Mouse (Mus musculus) forebrain, embryonic 14.5 days (tissue): ENCODE measurements around the gene Trim21. TPM values are rescaled to one million over a fixed set of nuclear protein-coding genes. Genes with fewer than 3 reads are reported as not detected.
A peak's percentile ranks its signal among the peaks of the same experiment; 100 is the strongest.

Experiments
- ATAC-seq: fragments of 200-750 bp; cut with Nextera tagmentation; 2 replicates; pipeline ENCODE4 v1.8.0; 2017; ENCODE audit warnings: mild to moderate bottlenecking, moderate library complexity
- DNase-seq: peaks from one replicate; pipeline ENCODE4 v3.0.0-alpha.2; 2015; ENCODE audit warnings: low spot score
- H3K27ac ChIP-seq: fragments of 300-500 bp; sonication (generic); 2 replicates; pipeline ENCODE4 v1.5.1; 2014; ENCODE audit warnings: low read depth, mild to moderate bottlenecking, control low read depth, low read length, moderate library complexity
- H3K27me3 ChIP-seq: fragments of 300-500 bp; sonication (generic); replicated peaks from 2 replicates; pipeline ENCODE4 v1.6.1; 2014; ENCODE audit warnings: low read length, control low read depth, mixed read lengths; ENCODE audit not compliant: control insufficient read depth, insufficient read depth
- H3K36me3 ChIP-seq: fragments of 300-500 bp; sonication (generic); 2 replicates; pipeline ENCODE4 v1.6.1; 2014; ENCODE audit warnings: low read length, control low read depth; ENCODE audit not compliant: control insufficient read depth, insufficient read depth
- H3K4me1 ChIP-seq: fragments of 300-500 bp; sonication (generic); 2 replicates; pipeline ENCODE4 v1.6.1; 2014; ENCODE audit warnings: antibody characterized with exemption, low read length, control low read depth; ENCODE audit not compliant: control insufficient read depth, insufficient read depth
- H3K4me2 ChIP-seq: fragments of 300-500 bp; sonication (generic); 2 replicates; pipeline ENCODE4 v1.6.1; 2014; ENCODE audit warnings: mild to moderate bottlenecking, control low read depth, low read length
- H3K4me3 ChIP-seq: fragments of 300-500 bp; sonication (generic); 2 replicates; pipeline ENCODE4 v1.5.1; 2014; ENCODE audit warnings: low read depth, low read length, control low read depth
- H3K9ac ChIP-seq: fragments of 300-500 bp; sonication (generic); 2 replicates; pipeline ENCODE4 v1.6.1; 2014; ENCODE audit warnings: mild to moderate bottlenecking, low read length, control low read depth, moderate library complexity
- H3K9me3 ChIP-seq: fragments of 300-500 bp; sonication (generic); replicated peaks from 2 replicates; pipeline ENCODE4 v1.6.1; 2016; ENCODE audit warnings: low read length, control low read depth, mixed read lengths; ENCODE audit not compliant: control insufficient read depth
- WGBS: fragments of 180-500 bp; shearing (Covaris S2); extraction: QIAGEN DNeasy Blood & Tissue Kit; methylation state at CpG from one replicate; pipeline ENCODE4 v1.1.7; 2014; 5-methylcytosine and 5-hydroxymethylcytosine counted together
- polyA plus RNA-seq: library from polyadenylated mRNA; unstranded; fragments of >200 nt; fragmentation: Nextera tagmentation; extraction: Ambion mirVana; gene quantifications from 2 replicates; pipeline ENCODE4 v1.2.1, GENCODE M21; 2014

Trim21 gene
- polyA plus RNA-seq, 1 experiment from 2014 or later, result not detected

- no peak for ATAC-seq
- H3K4me1 ChIP-seq, result no peaks in the 10 kb centered on the region
- H3K27ac ChIP-seq, result no peak within 1 kb of the TSS
- H3K4me2 ChIP-seq, result no peak within 1 kb of the TSS
- no peaks in the 10 kb centered on the region for H3K36me3 ChIP-seq
- H3K9ac ChIP-seq, result no peak within 1 kb of the TSS
- no peak within 1 kb of the TSS for H3K4me3 ChIP-seq
- 89% methylated on average over 3 of the region's 3 CpGs for whole genome bisulfite sequencing
- DNase-seq, result no peak
- no peaks in the 10 kb centered on the region for H3K9me3 ChIP-seq
- no peaks in the 10 kb centered on the region for H3K27me3 ChIP-seq
Observed at GRCm38 (mm10) chr7:102549570-102549969, 15.7 kb downstream of the Trim21 start, which contains the start of gene Olfr549. Gene Olfr549 (plus strand): TSS chr7:102549870.

GRCm38 (mm10) chr7:102541251-102541650 lies 24.0 kb downstream of the Trim21 start:
- no peak for DNase-seq
- H3K4me1 ChIP-seq, result no peaks in the 10 kb centered on the region
- no peaks in the 10 kb centered on the region for H3K36me3 ChIP-seq
- no peak overlapping the region for H3K4me2 ChIP-seq
- no peaks in the 10 kb centered on the region for H3K27me3 ChIP-seq
- H3K9me3 ChIP-seq, result no peaks in the 10 kb centered on the region
- no peak overlapping the region for H3K9ac ChIP-seq
- no peak overlapping the region for H3K4me3 ChIP-seq
- no peak for ATAC-seq
- 59% methylated on average over 3 of the region's 3 CpGs for WGBS
- H3K27ac ChIP-seq, result no peak overlapping the region

GRCm38 (mm10) chr7:102540596-102540995 lies 24.7 kb downstream of the Trim21 start, which contains the start of gene Olfr548-ps1:
Gene Olfr548-ps1 (plus strand): TSS chr7:102540896.
- Histone ChIP-seq H3K36me3 (no peaks in the 10 kb centered on the region), H3K4me2 (no peak within 1 kb of the TSS), H3K4me1 (no peaks in the 10 kb centered on the region), H3K27ac (no peak within 1 kb of the TSS), H3K27me3 (no peaks in the 10 kb centered on the region), H3K9ac (no peak within 1 kb of the TSS), H3K4me3 (no peak within 1 kb of the TSS), H3K9me3 (no peaks in the 10 kb centered on the region)
- DNase-seq (no peak), ATAC-seq (no peak)
- 90% methylated on average over 2 of the region's 2 CpGs for WGBS

GRCm38 (mm10) chr7:102534449-102534848 lies 30.8 kb downstream of the Trim21 start, which contains the start of gene Olfr547:
Gene Olfr547 (plus strand): TSS chr7:102534749.
- H3K4me2 ChIP-seq, result no peak within 1 kb of the TSS
- DNase-seq, result no peak
- 79% methylated on average over 1 of the region's 1 CpGs for WGBS

GRCm38 (mm10) chr7:102529052-102529451 lies 36.2 kb downstream of the Trim21 start:
- H3K36me3 ChIP-seq, result no peaks in the 10 kb centered on the region
- no peak overlapping the region for H3K4me3 ChIP-seq
- H3K27me3 ChIP-seq, result no peaks in the 10 kb centered on the region
- H3K9me3 ChIP-seq, result no peaks in the 10 kb centered on the region
- H3K4me2 ChIP-seq, result no peak overlapping the region
- no peak for ATAC-seq
- 83% methylated on average over 1 of the region's 1 CpGs for WGBS
- H3K9ac ChIP-seq, result no peak overlapping the region
- no peaks in the 10 kb centered on the region for H3K4me1 ChIP-seq
- DNase-seq, result no peak
- H3K27ac ChIP-seq, result no peak overlapping the region

More at GRCm38 (mm10) chr7:102534449-102534848, 30.8 kb downstream of the Trim21 start, which contains the start of gene Olfr547:
- Histone ChIP-seq H3K9ac (no peak within 1 kb of the TSS), H3K36me3 (no peaks in the 10 kb centered on the region), H3K9me3 (no peaks in the 10 kb centered on the region), H3K4me1 (no peaks in the 10 kb centered on the region), H3K4me3 (no peak within 1 kb of the TSS), H3K27ac (no peak within 1 kb of the TSS), H3K27me3 (no peaks in the 10 kb centered on the region)
- no peak for ATAC-seq

GRCm38 (mm10) chr7:102517051-102517335 lies 48.3 kb downstream of the Trim21 start:
- Histone ChIP-seq H3K27me3 (peaks cover 10% of the 10 kb centered on the region; the same call in 1 of the 2 replicates), H3K27ac (no peak overlapping the region), H3K4me1 (0 out of 2 replicates have a peak, but pooled peaks cover 5% of the 10 kb centered on the region), H3K4me3 (no peak overlapping the region), H3K4me2 (no peak overlapping the region), H3K9ac (no peak overlapping the region), H3K36me3 (no peaks in the 10 kb centered on the region), H3K9me3 (no peaks in the 10 kb centered on the region)
- peak; percentile 70 for DNase-seq
- no peak; the same call in 1 of the 2 replicates for ATAC-seq
- WGBS, result 53% methylated on average over 2 of the region's 2 CpGs

- 0 out of 2 replicates have a peak, but pooled peaks cover 5% of the 10 kb centered on the region for H3K4me1 ChIP-seq
- no peaks in the 10 kb centered on the region for H3K36me3 ChIP-seq
- no peak overlapping the region for H3K9ac ChIP-seq
- ATAC-seq, result no peak
- no peak overlapping the region for H3K4me2 ChIP-seq
- peaks cover 10% of the 10 kb centered on the region; the same call in 1 of the 2 replicates for H3K27me3 ChIP-seq
- H3K27ac ChIP-seq, result no peak overlapping the region
- peak; percentile 55 for DNase-seq
- H3K4me3 ChIP-seq, result no peak overlapping the region
- 51% methylated on average over 10 of the region's 10 CpGs for WGBS
- H3K9me3 ChIP-seq, result no peaks in the 10 kb centered on the region
Observed at GRCm38 (mm10) chr7:102516261-102517050, 48.8 kb downstream of the Trim21 start.

GRCm38 (mm10) chr7:102514144-102514543 lies 51.1 kb downstream of the Trim21 start:
- Histone ChIP-seq H3K27ac (no peak overlapping the region), H3K36me3 (no peaks in the 10 kb centered on the region), H3K9ac (no peak overlapping the region), H3K4me2 (no peak overlapping the region), H3K4me1 (0 out of 2 replicates have a peak, but pooled peaks cover 5% of the 10 kb centered on the region), H3K9me3 (no peaks in the 10 kb centered on the region), H3K4me3 (no peak overlapping the region), H3K27me3 (peaks cover 10% of the 10 kb centered on the region; the same call in 1 of the 2 replicates)
- no peak for ATAC-seq
- no peak for DNase-seq
- 81% methylated on average over 4 of the region's 4 CpGs for WGBS
